Mouse (Mus musculus) left cerebral cortex, adult 8-10 months (tissue): ENCODE data around the gene Tex50. TPM values are rescaled to one million over a fixed set of nuclear protein-coding genes. Genes with fewer than 3 reads are reported as not detected.
"Not testable (repeated sequence)": the region's sequence is repeated elsewhere in the genome, so short reads cannot be mapped to it uniquely, and the experiment has no call there.

ENCODE experiments used
- DNase-seq, 2 experiments: peaks; one replicate each; pipeline ENCODE4 v3.0.0; 2022; ENCODE audit warnings: low spot score in 2 of 2
- total RNA-seq, 4 experiments: library from RNA; stranded (reverse); gene quantifications; 2 replicates each; pipeline ENCODE4 v1.2.4; 2022

Tex50 gene
- total RNA-seq = under 1 TPM in 1 of 4 experiments, not detected in 3; 0.37 TPM

- DNase-seq = no peak
These were observed at the start of gene Tex50 for GRCm38 (mm10) chr1:161159214-161159613. Gene Tex50, minus strand, starts transcription at chr1:161159314.

- no peak for DNase-seq
These were observed 40.7 kb upstream of the Tex50 start for GRCm38 (mm10) chr1:161199856-161200255.

- not testable (repeated sequence) for DNase-seq
These were observed 37.2 kb upstream of the Tex50 start for GRCm38 (mm10) chr1:161196364-161196763.

GRCm38 (mm10) chr1:161195541-161196351 is 36.6 kb upstream of the Tex50 start:
- peak; percentile 31 to 53 for DNase-seq

GRCm38 (mm10) chr1:161190253-161190910 is 31.3 kb upstream of the Tex50 start:
- DNase-seq = no peak

GRCm38 (mm10) chr1:161185431-161185830 is 26.3 kb upstream of the Tex50 start:
- DNase-seq = no peak

GRCm38 (mm10) chr1:161183677-161184076 is 24.6 kb upstream of the Tex50 start:
- no peak for DNase-seq

GRCm38 (mm10) chr1:161182386-161182785 is 23.3 kb upstream of the Tex50 start:
- no peak for DNase-seq

- DNase-seq = peak in 1 of 2 experiments; percentile 39
These were observed 21.6 kb upstream of the Tex50 start for GRCm38 (mm10) chr1:161180674-161181073.

GRCm38 (mm10) chr1:161170651-161171050 is 11.5 kb upstream of the Tex50 start:
- DNase-seq = peak; percentile 45 to 57

GRCm38 (mm10) chr1:161160266-161160665 is 1.2 kb upstream of the Tex50 start:
- DNase-seq = no peak

GRCm38 (mm10) chr1:161156546-161156945 is 2.6 kb downstream of the Tex50 start:
- no peak for DNase-seq

GRCm38 (mm10) chr1:161151098-161151497 is 8.0 kb downstream of the Tex50 start:
- DNase-seq = no peak

- DNase-seq = no peak
These were observed 11.2 kb downstream of the Tex50 start for GRCm38 (mm10) chr1:161147888-161148287.

- DNase-seq = not testable (repeated sequence)
These were observed 13.5 kb downstream of the Tex50 start for GRCm38 (mm10) chr1:161145611-161146010.

- no peak for DNase-seq
These were observed 15.9 kb downstream of the Tex50 start for GRCm38 (mm10) chr1:161143216-161143615.

GRCm38 (mm10) chr1:161142531-161143159 is 16.5 kb downstream of the Tex50 start, which contains the start of gene Ankrd45:
Gene Ankrd45, plus strand, starts transcription at chr1:161142691.
- DNase-seq = peak; percentile 60 to 69

- no peak for DNase-seq
These were observed 18.9 kb downstream of the Tex50 start for GRCm38 (mm10) chr1:161140026-161140762.

- DNase-seq = no peak
These were observed 19.6 kb downstream of the Tex50 start for GRCm38 (mm10) chr1:161139496-161139895.

- peak; percentile 83 to 99 for DNase-seq
These were observed 28.1 kb downstream of the Tex50 start, which contains the start of gene Klhl20 for GRCm38 (mm10) chr1:161130726-161131664. Gene Klhl20, minus strand, starts transcription at chr1:161131511.
